Mouse (Mus musculus) heart, adult 2 months (tissue): ENCODE results near the gene Mrpl53. TPM values are rescaled to one million over a fixed set of nuclear protein-coding genes. Genes with fewer than 3 reads are reported as not detected.

Source experiments
- DNase-seq, 2 experiments: peaks; one replicate each; pipeline ENCODE4 v3.0.0; 2021
- H3K27ac ChIP-seq: fragments of 200-600 bp; 2 replicates; pipeline ENCODE4 v1.8.1; 2022
- H3K27me3 ChIP-seq: fragments of 200-500 bp; 2 replicates; pipeline ENCODE4 v1.6.1; 2012; ENCODE audit warnings: mild to moderate bottlenecking, low read length, inconsistent platforms, mixed read lengths; ENCODE audit not compliant: control insufficient read depth, insufficient read depth
- H3K36me3 ChIP-seq: fragments of 200-500 bp; 2 replicates; pipeline ENCODE4 v1.6.1; 2012; ENCODE audit warnings: low read length, inconsistent platforms; ENCODE audit not compliant: control insufficient read depth, insufficient read depth
- H3K4me1 ChIP-seq: fragments of 200-500 bp; 2 replicates; pipeline ENCODE4 v1.6.1; 2011; ENCODE audit warnings: low read length; ENCODE audit not compliant: control insufficient read depth, insufficient read depth
- H3K4me3 ChIP-seq: fragments of 200-600 bp; 2 replicates; pipeline ENCODE4 v1.8.1; 2022
- H3K79me2 ChIP-seq: fragments of 200-500 bp; replicated peaks from 2 replicates; pipeline ENCODE4 v1.6.1; 2012; ENCODE audit warnings: mild to moderate bottlenecking, inconsistent platforms, low read length, moderate library complexity, mixed read lengths; ENCODE audit not compliant: control insufficient read depth, insufficient read depth
- H3K9ac ChIP-seq: fragments of 200-500 bp; 2 replicates; pipeline ENCODE4 v1.6.1; 2012; ENCODE audit warnings: low read depth, mild to moderate bottlenecking, control low read depth, inconsistent platforms, low read length, mixed read lengths
- CTCF ChIP-seq: fragments of 200-600 bp; IDR thresholded peaks from 2 replicates; pipeline ENCODE4 v1.8.1; 2022; ENCODE audit warnings: antibody characterized with exemption, mild to moderate bottlenecking, moderate library complexity
- EP300 ChIP-seq: fragments of 200-500 bp; IDR thresholded peaks from 2 replicates; pipeline ENCODE4 v1.6.1; 2011; ENCODE audit warnings: low read depth, low read length, control low read depth; ENCODE audit not compliant: insufficient read depth
- POLR2A ChIP-seq: fragments of 200-500 bp; IDR thresholded peaks from 2 replicates; pipeline ENCODE4 v1.6.1; 2011; ENCODE audit warnings: mild to moderate bottlenecking, low read depth, low read length, control low read depth; ENCODE audit not compliant: insufficient read depth
- WGBS: fragments of 180-500 bp; shearing (Covaris S2); methylation state at CpG from one replicate; pipeline ENCODE4 v1.1.7; 2018; 5-methylcytosine and 5-hydroxymethylcytosine counted together
- intact Hi-C: fragments of 180-260 bp; cut with DNase I; formaldehyde crosslinking; loops from one replicate; pipeline ENCODE4 v1.15.1; 2025
- polyA plus RNA-seq: library from polyadenylated mRNA; depleted of rRNA; stranded (reverse); fragments of >200 nt; gene quantifications from 2 replicates; pipeline ENCODE4 v1.2.3, GENCODE M21; 2012
- total RNA-seq, 2 experiments: library from RNA; stranded (reverse); gene quantifications; 2 replicates each; pipeline ENCODE4 v1.2.3; 2021

Mrpl53 gene
- total and polyA plus RNA-seq, 3 experiments: 113 to 131 (median 129) TPM

GRCm38 (mm10) chr6:83142886-83143285 lies 34.0 kb downstream of the Mrpl53 start:
- Histone ChIP-seq H3K4me3 (no peak overlapping the region), H3K27me3 (no peaks in the 10 kb centered on the region)
- intact Hi-C loops: no loop called here

GRCm38 (mm10) chr6:83145209-83145608 lies 36.4 kb downstream of the Mrpl53 start:
- H3K27me3 ChIP-seq: no peaks in the 10 kb centered on the region
- no peak for TF ChIP-seq CTCF
- TF ChIP-seq POLR2A: no peak
- TF ChIP-seq EP300: no peak
- no peak overlapping the region for H3K27ac ChIP-seq
- intact Hi-C loops: no loop called here
- H3K9ac ChIP-seq: no peak overlapping the region
- 22% methylated on average over 2 of the region's 2 CpGs for WGBS
- H3K79me2 ChIP-seq: no peaks in the 10 kb centered on the region
- no peak for DNase-seq
- H3K4me1 ChIP-seq: 0 out of 2 replicates have a peak, but pooled peaks cover 2% of the 10 kb centered on the region
- H3K36me3 ChIP-seq: no peaks in the 10 kb centered on the region
- H3K4me3 ChIP-seq: no peak overlapping the region

More at GRCm38 (mm10) chr6:83142886-83143285, 34.0 kb downstream of the Mrpl53 start:
- no peaks in the 10 kb centered on the region for H3K36me3 ChIP-seq
- TF ChIP-seq POLR2A (no peak), CTCF (no peak), EP300 (no peak)
- peaks cover 2% of the 10 kb centered on the region; the same call in 1 of the 2 replicates for H3K4me1 ChIP-seq
- no peak overlapping the region for H3K9ac ChIP-seq
- H3K79me2 ChIP-seq: no peaks in the 10 kb centered on the region
- no peak overlapping the region; the same call in 1 of the 2 replicates for H3K27ac ChIP-seq
- DNase-seq: no peak
- 77% methylated on average over 11 of the region's 11 CpGs for WGBS

- Histone ChIP-seq H3K79me2 (no peaks in the 10 kb centered on the region), H3K9ac (no peak overlapping the region), H3K36me3 (no peaks in the 10 kb centered on the region), H3K27me3 (no peaks in the 10 kb centered on the region), H3K27ac (no peak overlapping the region), H3K4me3 (no peak overlapping the region), H3K4me1 (0 out of 2 replicates have a peak, but pooled peaks cover 2% of the 10 kb centered on the region)
- TF ChIP-seq POLR2A: no peak
- no peak for TF ChIP-seq CTCF
- TF ChIP-seq EP300: no peak
- no peak for DNase-seq
- intact Hi-C loops: no loop called here
- WGBS: 49% methylated on average over 9 of the region's 9 CpGs
Measured at GRCm38 (mm10) chr6:83145805-83146204, 37.0 kb downstream of the Mrpl53 start.

GRCm38 (mm10) chr6:83147280-83147679 lies 38.4 kb downstream of the Mrpl53 start:
- no peaks in the 10 kb centered on the region for H3K79me2 ChIP-seq
- H3K27me3 ChIP-seq: no peaks in the 10 kb centered on the region
- no peak for TF ChIP-seq EP300
- no peak for TF ChIP-seq CTCF
- no peak for TF ChIP-seq POLR2A
- 0 out of 2 replicates have a peak, but pooled peaks cover 2% of the 10 kb centered on the region for H3K4me1 ChIP-seq
- WGBS: 56% methylated on average over 7 of the region's 7 CpGs
- H3K9ac ChIP-seq: no peak overlapping the region
- intact Hi-C loops: no loop called here
- no peak overlapping the region for H3K27ac ChIP-seq
- no peak for DNase-seq
- no peak overlapping the region for H3K4me3 ChIP-seq
- no peaks in the 10 kb centered on the region for H3K36me3 ChIP-seq

GRCm38 (mm10) chr6:83151721-83152120 lies 42.9 kb downstream of the Mrpl53 start:
- 56% methylated on average over 8 of the region's 8 CpGs for WGBS
- H3K36me3 ChIP-seq: no peaks in the 10 kb centered on the region

GRCm38 (mm10) chr6:83153038-83153437 lies 44.2 kb downstream of the Mrpl53 start:
- Histone ChIP-seq H3K4me1 (peaks cover 1% of the 10 kb centered on the region; the same call in 1 of the 2 replicates), H3K4me3 (no peak overlapping the region), H3K27me3 (no peaks in the 10 kb centered on the region), H3K9ac (no peak overlapping the region), H3K27ac (no peak overlapping the region), H3K79me2 (no peaks in the 10 kb centered on the region), H3K36me3 (no peaks in the 10 kb centered on the region)
- no peak for DNase-seq
- TF ChIP-seq POLR2A (no peak), EP300 (no peak), CTCF (no peak)
- intact Hi-C loops: no loop called here
- 84% methylated on average over 12 of the region's 12 CpGs for WGBS

More at GRCm38 (mm10) chr6:83151721-83152120, 42.9 kb downstream of the Mrpl53 start:
- Histone ChIP-seq H3K27ac (no peak overlapping the region), H3K79me2 (no peaks in the 10 kb centered on the region), H3K4me1 (peaks cover 1% of the 10 kb centered on the region; the same call in 1 of the 2 replicates), H3K9ac (no peak overlapping the region), H3K4me3 (no peak overlapping the region), H3K27me3 (no peaks in the 10 kb centered on the region)
- DNase-seq: no peak
- no peak for TF ChIP-seq EP300
- TF ChIP-seq CTCF: no peak
- TF ChIP-seq POLR2A: no peak
- intact Hi-C loops: no loop called here
